ENCODE assay signal across 8 mouse cellular contexts in genomic region chr14:33939117-33939516, GRCm38 (mm10). TPM values are rescaled to one million over a fixed set of nuclear protein-coding genes. Genes with fewer than 3 reads are reported as not detected.
DNase-seq lines count a peak whose midpoint lies in the region; ATAC-seq and TF ChIP-seq lines count a peak whose summit lies in the region.

No protein-coding gene starts in this region.

- peak; percentile 91 for TF ChIP-seq CTCF in lung, postnatal 0 days (IDR thresholded peaks at IDR 0.05)

- H3K4me3 ChIP-seq in forebrain, embryonic 13.5 days: no peak overlapping the region
- H3K4me3 ChIP-seq in lung, postnatal 0 days (ENCODE audit: low read depth, low read length): no peak overlapping the region

- DNase-seq in Muller cell, postnatal 12 days (ENCODE audit: inconsistent ontology term): peak; percentile 30
- peak; percentile 84 for DNase-seq in heart, postnatal 4 days
- DNase-seq in layer of hippocampus, postnatal 10 days (ENCODE audit: low spot score in 2 of 2): peak; percentile 86 to 88
- DNase-seq in lung, postnatal 0 days (ENCODE audit: low spot score): peak; percentile 64
- peak; percentile 80 to 83 for DNase-seq in right cerebral cortex, adult 2 months (ENCODE audit: low spot score in 2 of 2)
- DNase-seq in spleen, adult 12 weeks (ENCODE audit: low spot score): no peak

- peak; percentile 54 for ATAC-seq in cerebellum, adult (ENCODE audit: insufficient number of reproducible peaks, low FRiP score, low TSS enrichment)
- peak; percentile 33; the same call in 1 of the 2 replicates for ATAC-seq in forebrain, embryonic 13.5 days
- ATAC-seq in lung, postnatal 0 days: 0 out of 2 replicates have a peak, but pooled peaks have one; percentile 33

- H3K9ac ChIP-seq in forebrain, embryonic 13.5 days: no peak overlapping the region; the same call in 1 of the 2 replicates
- no peak overlapping the region for H3K9ac ChIP-seq in lung, postnatal 0 days (replicated peaks; ENCODE audit: low read depth)

- TF ChIP-seq EP300 in lung, postnatal 0 days (IDR thresholded peaks at IDR 0.05): no peak

- 29% methylated on average over 9 of the region's 9 CpGs for WGBS in forebrain, embryonic 13.5 days
- 27% methylated on average over 9 of the region's 9 CpGs for WGBS in lung, postnatal 0 days

- H3K4me2 ChIP-seq in forebrain, embryonic 13.5 days: peak overlapping the region; percentile 48
- H3K4me2 ChIP-seq in lung, postnatal 0 days (replicated peaks; ENCODE audit: low read depth, low read length): no peak overlapping the region

- H3K36me3 ChIP-seq in forebrain, embryonic 13.5 days (ENCODE audit: poor library complexity, severe bottlenecking): no peaks in the 10 kb centered on the region
- H3K36me3 ChIP-seq in lung, postnatal 0 days (ENCODE audit: insufficient read depth, low read length): no peaks in the 10 kb centered on the region

- H3K4me1 ChIP-seq in forebrain, embryonic 13.5 days: 0 out of 2 replicates have a peak, but pooled peaks cover 3% of the 10 kb centered on the region
- H3K4me1 ChIP-seq in lung, postnatal 0 days (ENCODE audit: insufficient read depth, low read depth, low read length): no peaks in the 10 kb centered on the region

- H3K27me3 ChIP-seq in forebrain, embryonic 13.5 days: no peaks in the 10 kb centered on the region
- no peaks in the 10 kb centered on the region for H3K27me3 ChIP-seq in lung, postnatal 0 days (replicated peaks; ENCODE audit: insufficient read depth, low read length)

- no peak overlapping the region for H3K27ac ChIP-seq in forebrain, embryonic 13.5 days
- no peak overlapping the region for H3K27ac ChIP-seq in lung, postnatal 0 days (ENCODE audit: low read length)

- no peaks in the 10 kb centered on the region for H3K9me3 ChIP-seq in forebrain, embryonic 13.5 days (replicated peaks)
- no peaks in the 10 kb centered on the region for H3K9me3 ChIP-seq in lung, postnatal 0 days (ENCODE audit: low read length)

RNA-seq across cellular contexts. Expression of gene Gdf2, which starts 1.7 kb away (rescaled TPM):
- not detected in 2 replicates for polyA plus RNA-seq in forebrain, embryonic 13.5 days (2015; fragmentation: Nextera tagmentation; extraction: Ambion mirVana)
- under 1 TPM; 0.17 to 0.32 TPM for total RNA-seq in heart, postnatal 4 days (2021)
- not detected for total RNA-seq in layer of hippocampus, postnatal 10 days (2021)
- 0.07 TPM in 1 of 2 replicates, not detected in the other for polyA plus RNA-seq in lung, postnatal 0 days (2015; fragmentation: Nextera tagmentation; extraction: Ambion mirVana)

RNA-seq across cellular contexts. Expression of gene Rbp3, which starts 14.7 kb away (rescaled TPM):
- polyA plus RNA-seq in forebrain, embryonic 13.5 days (2015; fragmentation: Nextera tagmentation; extraction: Ambion mirVana): not detected in 2 replicates
- not detected for total RNA-seq in heart, postnatal 4 days (2021)
- total RNA-seq in layer of hippocampus, postnatal 10 days (2021): not detected
- polyA plus RNA-seq in lung, postnatal 0 days (2015; fragmentation: Nextera tagmentation; extraction: Ambion mirVana): not detected in 2 replicates

RNA-seq across cellular contexts. Expression of gene Gdf10, which starts 15.7 kb away (rescaled TPM):
- 1.1 and 2.0 TPM in 2 replicates for polyA plus RNA-seq in forebrain, embryonic 13.5 days (2015; fragmentation: Nextera tagmentation; extraction: Ambion mirVana)
- 1 to 10 TPM; 1.7 to 1.9 TPM for total RNA-seq in heart, postnatal 4 days (2021)
- 10 to 100 TPM in 1 of 2 experiments, 1 to 10 TPM in 1; 9.7 to 12.3 TPM for total RNA-seq in layer of hippocampus, postnatal 10 days (2021)
- polyA plus RNA-seq in lung, postnatal 0 days (2015; fragmentation: Nextera tagmentation; extraction: Ambion mirVana): 1.3 and 1.5 TPM in 2 replicates

RNA-seq across cellular contexts. Expression of gene Zfp488, which starts 39.4 kb away (rescaled TPM):
- 0.12 TPM in 1 of 2 replicates, not detected in the other for polyA plus RNA-seq in forebrain, embryonic 13.5 days (2015; fragmentation: Nextera tagmentation; extraction: Ambion mirVana)
- total RNA-seq in heart, postnatal 4 days (2021): not detected
- 1 to 10 TPM; 5.3 to 5.4 TPM for total RNA-seq in layer of hippocampus, postnatal 10 days (2021)
- not detected in 2 replicates for polyA plus RNA-seq in lung, postnatal 0 days (2015; fragmentation: Nextera tagmentation; extraction: Ambion mirVana)
